Mouse (Mus musculus): ENCODE results near the gene Hecw2.

Hecw2 gene

DNA sequence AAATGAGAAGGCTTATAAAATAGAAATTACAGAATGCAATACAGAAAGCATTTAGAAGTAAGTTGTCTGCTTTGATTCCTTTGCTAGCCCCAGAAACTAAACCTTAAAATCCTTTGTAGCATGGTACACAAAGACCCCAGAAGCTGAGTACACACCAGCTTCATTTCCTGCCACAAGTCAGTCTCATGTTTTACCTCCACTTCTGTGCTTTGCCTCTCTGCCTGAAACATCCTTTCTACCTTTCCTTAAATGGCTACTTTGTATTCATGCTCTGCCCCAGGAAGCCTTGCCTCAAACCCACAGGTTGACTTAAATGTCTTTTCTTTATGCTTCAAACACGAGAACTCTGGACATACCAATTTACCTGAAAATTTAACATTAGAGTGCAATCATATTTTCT lies 413.7 kb downstream of the Hecw2 start:
- no peak for DNase-seq (ENCODE audit: low spot score)

DNA sequence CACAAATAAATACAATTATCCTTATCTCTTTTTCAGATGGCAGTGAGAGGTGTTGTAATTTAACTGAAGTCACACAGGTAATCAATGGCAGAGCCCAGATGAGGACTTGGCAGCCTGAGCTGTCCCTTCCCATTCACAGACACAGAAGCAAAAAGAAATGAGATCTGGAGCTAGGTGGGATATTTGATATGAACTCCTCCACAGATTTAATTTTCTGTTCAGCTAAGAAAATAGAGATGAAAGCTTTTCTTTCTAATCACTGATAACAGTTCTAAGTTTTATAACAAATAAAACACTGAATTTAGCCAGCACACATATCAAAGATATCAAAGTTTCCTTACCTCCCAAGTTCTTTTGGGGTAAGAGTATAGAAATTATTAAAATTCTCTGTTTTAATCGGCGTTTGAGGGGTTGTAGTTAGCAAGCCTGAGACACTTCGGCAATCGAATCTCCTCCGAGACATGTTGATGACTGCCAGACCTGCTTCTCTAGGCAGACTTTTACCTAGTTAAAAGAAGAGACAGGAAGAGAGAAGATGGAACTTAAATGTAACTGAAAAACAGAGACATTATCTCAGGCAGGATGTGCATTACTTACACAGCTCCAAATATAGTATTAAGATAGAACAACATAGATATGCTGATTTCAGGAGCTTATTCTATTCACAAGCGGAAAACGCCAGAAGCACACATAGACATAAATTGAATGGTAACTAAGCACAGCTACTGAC lies 418.6 kb downstream of the Hecw2 start:
- no peak for DNase-seq (ENCODE audit: low spot score)

DNA sequence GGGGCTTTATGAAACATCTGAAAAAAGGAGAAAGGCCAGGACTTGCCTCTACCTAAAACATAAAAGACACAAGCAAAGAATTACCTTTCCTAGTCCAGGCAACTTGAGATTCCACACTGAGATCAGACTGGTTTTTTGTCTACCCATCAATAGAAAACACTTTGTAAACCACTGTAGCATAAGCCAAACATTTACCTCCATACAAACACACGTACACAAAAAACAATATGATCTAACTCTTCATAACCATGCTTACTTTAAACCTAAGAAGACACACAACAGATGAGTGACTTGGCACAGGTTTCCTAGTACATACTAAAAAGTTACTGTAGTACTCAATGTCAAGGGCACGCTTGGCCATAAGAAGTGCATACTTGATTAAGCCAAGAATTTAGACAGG lies 419.4 kb downstream of the Hecw2 start:
- DNase-seq (ENCODE audit: low spot score) = no peak

DNA sequence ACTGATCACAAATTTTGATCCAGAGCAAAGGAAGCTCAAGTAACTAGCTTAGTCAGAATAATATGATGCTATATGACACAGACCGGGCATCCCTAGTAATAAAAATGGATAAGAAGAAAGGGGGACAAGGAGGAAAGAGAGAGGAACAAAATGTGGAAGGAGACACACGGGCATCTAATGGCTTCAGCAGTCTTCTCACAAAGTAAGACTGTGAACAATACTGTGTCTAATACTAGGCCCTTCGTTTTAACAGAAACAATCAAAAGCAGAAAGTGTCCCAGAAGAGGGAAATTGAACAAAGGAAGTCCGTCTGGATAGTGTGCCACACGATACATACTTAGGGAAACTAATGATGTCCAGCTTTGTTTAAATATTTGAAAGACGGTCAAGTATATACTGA lies 419.9 kb downstream of the Hecw2 start:
- no peak for DNase-seq (ENCODE audit: low spot score)

DNA sequence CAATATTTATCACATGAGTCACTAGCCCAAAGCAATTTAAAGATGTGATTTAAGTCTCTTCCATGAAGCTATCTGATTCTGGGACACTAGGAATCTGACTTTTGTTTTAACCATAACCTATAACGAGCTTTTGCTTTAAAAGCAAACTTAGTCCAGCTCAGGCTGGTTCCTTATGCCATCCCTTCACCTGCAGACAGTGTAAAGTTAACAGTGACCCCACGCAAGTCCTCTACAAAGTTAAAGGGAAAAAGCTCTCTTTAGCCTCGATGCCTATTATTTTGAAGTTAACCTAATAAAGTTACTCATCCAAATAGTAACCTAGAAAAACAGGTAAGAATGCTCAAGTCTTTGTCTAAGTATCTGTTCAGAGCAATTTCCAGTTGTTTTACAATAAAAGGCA lies 420.4 kb downstream of the Hecw2 start:
- DNase-seq (ENCODE audit: low spot score) = no peak

DNA sequence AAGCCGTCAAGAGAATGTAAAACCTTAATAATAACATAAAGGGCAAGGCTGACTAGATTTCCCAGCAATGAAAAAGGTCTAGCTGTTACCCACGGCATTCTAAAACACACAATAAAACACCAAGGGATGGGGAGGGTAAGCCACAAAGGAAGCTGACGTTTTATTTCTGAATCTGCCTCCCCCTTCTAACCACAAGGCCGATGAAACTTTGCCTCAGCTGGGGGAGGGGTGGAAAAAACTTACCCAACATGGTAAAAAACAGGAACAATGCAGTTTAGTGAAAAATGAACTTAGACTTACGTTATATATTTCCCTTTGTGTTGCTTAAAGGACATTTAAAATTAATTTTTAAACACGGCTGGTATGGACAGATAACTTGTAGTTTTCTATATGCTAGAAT lies 421.0 kb downstream of the Hecw2 start:
- peak; percentile 17 for DNase-seq (ENCODE audit: low spot score)

DNA sequence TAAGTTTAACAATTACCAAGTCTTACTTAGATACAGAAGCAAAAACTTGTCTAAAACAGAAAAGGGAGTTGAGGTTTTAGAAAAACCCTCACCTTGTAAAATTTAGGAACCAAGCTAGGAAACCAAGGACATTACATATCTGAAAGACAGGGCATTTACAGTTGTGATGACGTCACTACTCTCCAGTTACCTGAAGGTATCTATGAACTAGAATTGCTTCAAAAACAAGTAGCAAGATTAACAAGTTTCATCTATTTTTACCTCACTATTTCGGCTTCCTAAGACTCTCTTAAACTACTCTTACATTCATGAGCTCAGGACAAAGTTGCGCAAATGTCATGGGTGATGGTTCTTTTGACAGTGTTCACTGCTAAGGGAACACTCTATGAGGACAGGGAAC lies 422.0 kb downstream of the Hecw2 start:
- no peak for DNase-seq (ENCODE audit: low spot score)

DNA sequence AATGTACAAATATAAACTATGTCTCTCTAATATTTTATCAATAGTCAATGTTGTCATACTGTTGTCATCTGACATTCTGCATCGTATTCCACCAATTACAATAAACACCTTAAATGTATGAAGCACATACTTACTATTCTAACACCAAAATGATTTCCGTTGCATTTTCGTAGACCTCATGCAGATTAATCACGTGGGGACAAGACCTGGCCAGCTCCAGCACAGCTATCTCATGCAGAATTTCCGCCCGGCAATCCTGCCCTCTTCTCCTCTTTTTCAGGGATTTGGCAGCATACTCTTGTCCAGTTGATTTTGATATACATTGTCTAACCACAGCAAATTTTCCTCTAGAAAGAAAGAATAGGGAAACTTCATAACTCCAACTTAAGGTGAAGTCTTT lies 423.5 kb downstream of the Hecw2 start:
- no peak for DNase-seq (ENCODE audit: low spot score)

DNA sequence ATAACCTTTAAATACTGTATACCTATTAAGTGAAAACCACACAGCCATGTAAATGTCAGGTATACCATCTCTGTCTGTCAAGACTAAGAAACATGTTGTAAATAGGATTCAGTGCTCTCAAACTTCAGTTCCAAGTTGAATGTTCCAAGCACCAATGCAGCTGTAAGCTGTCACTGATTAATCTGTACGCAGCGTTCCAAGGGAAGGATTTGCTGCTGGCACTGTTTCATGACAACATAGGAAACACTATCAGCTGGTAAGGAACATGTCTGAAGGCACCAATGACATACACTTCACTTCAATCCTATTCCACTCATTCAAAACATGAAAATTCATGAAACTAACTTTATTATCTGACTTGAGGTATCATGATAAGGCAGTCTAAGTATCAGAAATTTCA lies 428.9 kb downstream of the Hecw2 start:
- DNase-seq (ENCODE audit: low spot score) = no peak

DNA sequence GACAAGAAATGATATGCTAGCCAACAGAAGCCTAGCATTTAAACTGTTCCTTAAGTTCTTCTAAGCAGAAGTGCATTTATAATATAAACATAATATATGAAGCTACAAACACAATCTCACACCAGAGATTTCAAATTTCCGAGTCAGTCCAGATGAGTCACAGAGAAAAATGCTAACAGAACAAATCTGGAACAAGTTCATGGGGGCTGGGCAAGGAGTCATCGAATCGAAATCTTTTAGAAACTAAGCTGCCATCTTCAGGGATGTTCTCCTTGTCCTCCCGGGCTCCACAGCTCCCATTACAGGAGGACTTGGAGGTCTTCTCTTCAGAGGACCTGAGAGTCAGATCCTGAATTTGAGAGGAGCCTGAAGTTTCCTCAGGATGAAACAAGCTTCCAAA lies 437.7 kb downstream of the Hecw2 start:
- no peak for DNase-seq (ENCODE audit: low spot score)

All from layer of hippocampus, adult 9-10 months (tissue).